Mouse (Mus musculus) ES-Bruce4 (cell line): ENCODE measurements around the gene Rars. TPM values are rescaled to one million over a fixed set of nuclear protein-coding genes. Genes with fewer than 3 reads are reported as not detected.

Experiments
- H3K27ac ChIP-seq: 2 replicates; pipeline ENCODE4 v1.5.1; 2012; ENCODE audit warnings: low read length, inconsistent platforms; ENCODE audit not compliant: insufficient read depth
- H3K27me3 ChIP-seq: 2 replicates; pipeline ENCODE4 v1.6.1; 2012; ENCODE audit warnings: mild to moderate bottlenecking, low read length, inconsistent platforms; ENCODE audit not compliant: control insufficient read depth, poor library complexity, insufficient read depth, severe bottlenecking
- H3K36me3 ChIP-seq: 2 replicates; pipeline ENCODE4 v1.6.1; 2012; ENCODE audit warnings: inconsistent platforms, mild to moderate bottlenecking, low read length, moderate library complexity; ENCODE audit not compliant: control insufficient read depth, poor library complexity, insufficient read depth, severe bottlenecking
- H3K4me1 ChIP-seq: one replicate; pipeline ENCODE4 v1.8.1; 2011; ENCODE audit warnings: low read length; ENCODE audit not compliant: control insufficient read depth, insufficient read depth
- H3K4me3 ChIP-seq: 2 replicates; pipeline ENCODE4 v1.5.1; 2011; ENCODE audit warnings: low read depth, mild to moderate bottlenecking, low read length
- H3K9ac ChIP-seq: 2 replicates; pipeline ENCODE4 v1.6.1; 2012; ENCODE audit warnings: low read depth, mild to moderate bottlenecking, inconsistent platforms; ENCODE audit not compliant: poor library complexity, severe bottlenecking
- H3K9me3 ChIP-seq: replicated peaks from 2 replicates; pipeline ENCODE4 v1.6.1; 2012; ENCODE audit warnings: mild to moderate bottlenecking, low read length, inconsistent platforms; ENCODE audit not compliant: control insufficient read depth, poor library complexity, insufficient read depth, severe bottlenecking
- CTCF ChIP-seq: IDR thresholded peaks from one replicate; pipeline ENCODE4 v1.8.1; 2011; ENCODE audit warnings: low read depth, low read length
- EP300 ChIP-seq: IDR thresholded peaks from 2 replicates; pipeline ENCODE4 v1.6.1; 2011; ENCODE audit warnings: low read depth, low read length; ENCODE audit not compliant: insufficient read depth
- POLR2A ChIP-seq: IDR thresholded peaks from one replicate; pipeline ENCODE4 v1.8.1; 2011; ENCODE audit warnings: low read length; ENCODE audit not compliant: insufficient read depth
- polyA plus RNA-seq: library from polyadenylated mRNA; stranded (reverse); fragments of >200 nt; gene quantifications from 2 replicates; pipeline ENCODE4 v1.2.4, GENCODE M21; 2011; ENCODE audit warnings: low read depth; ENCODE audit not compliant: missing spikeins, insufficient read depth, insufficient read length

Gene Rars
- polyA plus RNA-seq, 1 experiment = 177 TPM

DNA sequence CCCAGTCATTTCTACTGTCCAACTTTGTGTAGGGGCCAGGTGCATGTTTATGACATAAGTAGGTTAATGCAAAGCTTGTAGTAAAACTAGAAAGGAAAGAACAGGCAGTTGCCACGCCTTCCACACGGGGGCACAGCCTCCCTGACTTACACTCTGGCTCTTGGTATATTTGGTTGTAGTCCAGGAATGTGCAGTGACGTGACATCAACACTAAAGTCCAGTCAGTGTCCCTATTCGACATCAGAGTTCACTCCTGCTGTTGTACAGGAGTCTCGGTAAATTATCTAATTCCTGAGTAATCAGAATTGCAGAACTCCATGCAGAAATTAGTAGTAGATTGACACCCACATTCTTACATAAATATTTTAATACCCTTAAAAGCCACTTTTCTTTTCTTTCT is 51.3 kb downstream of the Rars start:
- Histone ChIP-seq H3K4me3 (no peak overlapping the region), H3K9ac (no peak overlapping the region), H3K27ac (no peak overlapping the region), H3K9me3 (no peaks in the 10 kb centered on the region), H3K27me3 (no peaks in the 10 kb centered on the region), H3K36me3 (peaks cover 59% of the 10 kb centered on the region), H3K4me1 (no peaks in the 10 kb centered on the region)
- TF ChIP-seq EP300 (no peak), POLR2A (no peak), CTCF (no peak)

DNA sequence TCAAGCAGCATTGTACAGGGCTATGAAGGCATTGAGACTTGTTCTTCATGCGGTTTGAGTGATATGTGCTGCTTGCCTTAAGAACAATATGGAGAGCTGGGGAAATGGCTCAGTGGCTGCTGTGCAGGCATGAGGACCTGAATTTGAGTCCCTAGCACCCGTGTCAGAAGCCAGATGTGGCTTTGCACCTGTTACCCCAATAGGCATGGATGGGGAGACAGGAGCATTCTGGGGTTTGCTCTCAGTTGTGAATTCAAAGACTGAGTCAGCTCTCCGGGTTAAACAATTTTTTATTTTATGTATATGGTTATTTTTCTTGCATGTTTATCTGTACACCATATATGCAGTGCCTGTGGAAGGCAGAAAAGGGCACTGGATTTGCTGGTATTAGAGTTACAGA is 51.9 kb downstream of the Rars start:
- Histone ChIP-seq H3K27ac (no peak overlapping the region), H3K9me3 (no peaks in the 10 kb centered on the region), H3K27me3 (no peaks in the 10 kb centered on the region), H3K9ac (no peak overlapping the region), H3K4me1 (no peaks in the 10 kb centered on the region), H3K4me3 (no peak overlapping the region), H3K36me3 (peaks cover 64% of the 10 kb centered on the region)
- TF ChIP-seq EP300 (no peak), POLR2A (no peak), CTCF (no peak)

DNA sequence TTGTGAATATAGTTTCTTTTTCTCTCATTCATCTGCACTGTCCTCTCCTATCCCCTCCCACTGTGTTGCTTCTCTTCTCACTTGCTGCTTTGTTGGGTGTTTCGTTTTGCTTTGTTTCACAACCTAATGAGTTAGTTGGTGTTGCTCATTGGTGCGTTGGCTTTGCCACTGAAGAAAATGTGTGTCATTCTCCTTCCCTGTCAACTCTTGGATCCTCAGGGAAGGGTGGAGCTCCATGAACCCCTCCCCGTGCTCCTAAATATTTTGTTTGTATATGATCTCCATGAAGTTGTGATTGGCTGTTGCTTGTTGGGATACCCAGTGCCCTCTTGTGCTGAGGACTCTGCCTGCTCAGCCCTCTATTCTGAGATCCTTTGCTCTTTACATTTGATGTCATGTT is 54.0 kb downstream of the Rars start:
- TF ChIP-seq EP300 = no peak
- TF ChIP-seq POLR2A = no peak
- no peak for TF ChIP-seq CTCF
- H3K27me3 ChIP-seq = no peaks in the 10 kb centered on the region
- no peak overlapping the region for H3K4me3 ChIP-seq
- H3K9me3 ChIP-seq = no peaks in the 10 kb centered on the region
- H3K36me3 ChIP-seq = peaks cover 75% of the 10 kb centered on the region
- H3K9ac ChIP-seq = no peak overlapping the region
- no peak overlapping the region for H3K27ac ChIP-seq
- H3K4me1 ChIP-seq = no peaks in the 10 kb centered on the region

DNA sequence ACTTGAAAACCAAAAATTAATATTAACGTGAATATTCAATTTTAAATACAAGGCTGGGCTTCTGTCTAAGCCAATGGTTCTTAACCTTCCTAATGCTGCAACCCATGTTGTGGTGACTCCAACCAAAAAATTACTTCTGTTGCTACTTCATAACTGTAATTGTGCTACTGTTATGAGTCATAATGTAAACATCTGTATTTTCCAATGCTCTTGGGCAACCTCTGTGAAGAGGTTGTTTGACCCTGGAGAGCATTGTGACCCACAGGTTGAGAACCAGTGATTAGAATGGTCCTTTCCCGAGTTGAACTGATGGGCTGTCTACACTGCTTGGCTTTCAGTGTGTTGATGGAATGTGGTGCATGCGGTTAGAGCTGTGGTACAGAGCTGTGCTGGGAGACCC is 57.9 kb downstream of the Rars start:
- H3K9ac ChIP-seq = no peak overlapping the region
- no peaks in the 10 kb centered on the region for H3K9me3 ChIP-seq

DNA sequence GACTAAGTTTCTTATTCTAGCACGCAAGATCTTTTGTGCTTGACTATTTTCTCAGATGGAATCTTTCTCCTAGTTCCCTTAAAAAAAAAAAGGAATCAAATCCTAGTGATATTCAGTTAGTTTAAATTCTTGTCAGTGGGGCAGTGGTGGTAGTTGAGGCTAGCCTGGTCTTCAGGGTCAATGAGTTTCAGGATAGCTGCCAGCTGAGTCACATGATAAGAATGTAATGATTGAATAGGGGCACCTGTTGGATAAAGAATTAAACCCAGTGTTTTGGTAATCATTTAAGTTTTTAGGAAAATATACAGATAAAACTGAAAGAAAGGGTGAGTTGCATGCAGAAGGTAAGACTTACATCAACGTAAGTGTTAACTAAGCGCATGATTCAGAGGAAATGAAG is 58.7 kb downstream of the Rars start:
- H3K9me3 ChIP-seq = no peaks in the 10 kb centered on the region
- H3K36me3 ChIP-seq = peaks cover 50% of the 10 kb centered on the region
- no peaks in the 10 kb centered on the region for H3K4me1 ChIP-seq
- H3K9ac ChIP-seq = no peak overlapping the region
- TF ChIP-seq POLR2A (no peak), CTCF (no peak), EP300 (no peak)
- no peaks in the 10 kb centered on the region for H3K27me3 ChIP-seq
- H3K4me3 ChIP-seq = no peak overlapping the region
- H3K27ac ChIP-seq = no peak overlapping the region

More for the DNA sequence above, 57.9 kb downstream of the Rars start:
- Histone ChIP-seq H3K27ac (no peak overlapping the region), H3K36me3 (peaks cover 51% of the 10 kb centered on the region), H3K27me3 (no peaks in the 10 kb centered on the region), H3K4me1 (no peaks in the 10 kb centered on the region), H3K4me3 (no peak overlapping the region)
- TF ChIP-seq POLR2A = no peak
- TF ChIP-seq EP300 = no peak
- TF ChIP-seq CTCF = no peak

DNA sequence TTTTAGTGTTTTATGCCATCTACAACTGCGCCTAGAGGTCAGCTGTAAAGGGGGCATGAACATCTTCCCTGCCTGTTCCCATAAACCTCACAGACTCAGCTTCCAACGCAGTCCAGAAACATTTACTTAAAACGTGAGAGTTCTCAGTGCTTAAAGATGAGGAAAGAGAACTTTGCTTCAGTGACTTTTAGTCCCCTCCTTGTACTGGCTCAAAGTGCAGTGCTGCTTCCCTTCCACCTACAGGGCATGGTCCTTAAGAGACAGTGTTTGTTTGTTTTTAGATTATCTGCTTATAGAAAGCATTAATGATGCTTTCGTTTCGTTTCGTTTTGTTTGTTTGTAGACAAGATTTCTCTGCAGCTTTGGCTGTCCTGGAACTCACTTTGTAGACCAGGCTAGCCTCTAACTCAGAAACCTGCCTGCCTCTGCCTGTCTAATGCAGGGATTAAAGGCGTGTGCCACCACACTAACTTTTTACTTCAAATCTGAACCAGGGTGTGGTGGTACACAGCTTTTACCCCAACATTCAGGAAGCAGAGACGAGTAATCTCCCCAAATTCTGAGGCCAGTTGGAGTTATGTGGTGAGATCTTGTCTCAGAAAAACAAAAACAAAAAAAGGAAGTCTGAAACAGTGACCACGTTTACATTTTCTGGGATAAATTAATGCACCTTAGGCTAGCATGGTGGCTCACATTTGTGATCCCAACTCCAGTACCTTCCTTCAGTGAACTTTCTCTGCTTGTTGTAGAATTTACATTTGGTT is 63.4 kb downstream of the Rars start:
- no peaks in the 10 kb centered on the region for H3K4me1 ChIP-seq
- no peaks in the 10 kb centered on the region for H3K27me3 ChIP-seq
- peak overlapping the region; percentile 40 for H3K4me3 ChIP-seq
- H3K36me3 ChIP-seq = peaks cover 11% of the 10 kb centered on the region
- peak overlapping the region; percentile 95 for H3K9ac ChIP-seq
- TF ChIP-seq CTCF (no peak), POLR2A (no peak), EP300 (no peak)
- peak overlapping the region; percentile 15; the same call in 1 of the 2 replicates for H3K27ac ChIP-seq
- no peaks in the 10 kb centered on the region for H3K9me3 ChIP-seq
